In genomic region chr13:45508495-45508894, GRCm38 (mm10) we compare ENCODE assay signal across 8 mouse cellular contexts. TPM values are rescaled to one million over a fixed set of nuclear protein-coding genes. Genes with fewer than 3 reads are reported as not detected.
DNase-seq lines count a peak whose midpoint lies in the region; ATAC-seq and TF ChIP-seq lines count a peak whose summit lies in the region.

No protein-coding gene starts in this region.

- DNase-seq in ES-CJ7 (ENCODE audit: low read depth, low spot score) = peak; percentile 34
- peak; percentile 81 for DNase-seq in brain, embryonic 14.5 days (ENCODE audit: low read depth)
- DNase-seq in kidney, postnatal 25 days = peak; percentile 82 to 91
- peak; percentile 73 for DNase-seq in liver, embryonic 13.5 days
- no peak for DNase-seq in natural killer cell, adult 2 months (ENCODE audit: low spot score in 2 of 2)

- H3K27ac ChIP-seq in forebrain, embryonic 12.5 days = no peak overlapping the region
- peak overlapping the region; percentile 98 for H3K27ac ChIP-seq in heart, embryonic 16.5 days (ENCODE audit: low read length)
- H3K27ac ChIP-seq in liver, embryonic 13.5 days = peak overlapping the region; percentile 97
- peak overlapping the region; percentile 75 for H3K27ac ChIP-seq in neural tube, embryonic 15.5 days (replicated peaks)

- peak; percentile 22 for ATAC-seq in forebrain, embryonic 12.5 days (ENCODE audit: low FRiP score)
- ATAC-seq in heart, embryonic 16.5 days (replicated peaks; ENCODE audit: extremely low read depth, insufficient read depth, low FRiP score) = peak; percentile 60
- peak; percentile 41 for ATAC-seq in liver, embryonic 13.5 days (ENCODE audit: low read depth)
- ATAC-seq in neural tube, embryonic 15.5 days (ENCODE audit: low FRiP score) = peak; percentile 52

- TF ChIP-seq POLR2A in brain, embryonic 14.5 days (IDR thresholded peaks at IDR 0.05; ENCODE audit: borderline replicate concordance, extremely low read depth, insufficient read depth, insufficient read length, poor library complexity, severe bottlenecking) = no peak

- peak; percentile 32; the same call in 1 of the 2 replicates for TF ChIP-seq CTCF in brain, embryonic 14.5 days (IDR thresholded peaks at IDR 0.05; ENCODE audit: borderline replicate concordance, extremely low read depth, insufficient read depth, insufficient read length)

- peaks cover 15% of the 10 kb centered on the region for H3K4me1 ChIP-seq in forebrain, embryonic 12.5 days
- H3K4me1 ChIP-seq in heart, embryonic 16.5 days (ENCODE audit: control insufficient read depth, insufficient read depth, low read length) = peaks cover 47% of the 10 kb centered on the region
- H3K4me1 ChIP-seq in liver, embryonic 13.5 days (replicated peaks) = peaks cover 76% of the 10 kb centered on the region
- H3K4me1 ChIP-seq in neural tube, embryonic 15.5 days = peaks cover 30% of the 10 kb centered on the region

- H3K36me3 ChIP-seq in forebrain, embryonic 12.5 days (replicated peaks) = no peaks in the 10 kb centered on the region
- H3K36me3 ChIP-seq in heart, embryonic 16.5 days (ENCODE audit: control insufficient read depth, insufficient read depth) = no peaks in the 10 kb centered on the region
- H3K36me3 ChIP-seq in liver, embryonic 13.5 days = peaks cover 17% of the 10 kb centered on the region
- no peaks in the 10 kb centered on the region for H3K36me3 ChIP-seq in neural tube, embryonic 15.5 days

- peak overlapping the region; percentile 53 for H3K4me3 ChIP-seq in forebrain, embryonic 12.5 days (replicated peaks)
- H3K4me3 ChIP-seq in heart, embryonic 16.5 days (ENCODE audit: low read length) = peak overlapping the region; percentile 79
- H3K4me3 ChIP-seq in liver, embryonic 13.5 days (replicated peaks) = peak overlapping the region; percentile 78
- H3K4me3 ChIP-seq in neural tube, embryonic 15.5 days (replicated peaks) = peak overlapping the region; percentile 49

- H3K4me2 ChIP-seq in forebrain, embryonic 12.5 days = peak overlapping the region; percentile 76
- peak overlapping the region; percentile 89 for H3K4me2 ChIP-seq in heart, embryonic 16.5 days (ENCODE audit: low read depth, low read length)
- peak overlapping the region; percentile 73 for H3K4me2 ChIP-seq in liver, embryonic 13.5 days
- H3K4me2 ChIP-seq in neural tube, embryonic 15.5 days = peak overlapping the region; percentile 74

- H3K9ac ChIP-seq in forebrain, embryonic 12.5 days = peak overlapping the region; percentile 56
- H3K9ac ChIP-seq in heart, embryonic 16.5 days (ENCODE audit: low read length) = peak overlapping the region; percentile 89
- peak overlapping the region; percentile 94 for H3K9ac ChIP-seq in liver, embryonic 13.5 days
- peak overlapping the region; percentile 57 for H3K9ac ChIP-seq in neural tube, embryonic 15.5 days (replicated peaks)

- H3K27me3 ChIP-seq in forebrain, embryonic 12.5 days = peaks cover 47% of the 10 kb centered on the region
- no peaks in the 10 kb centered on the region for H3K27me3 ChIP-seq in heart, embryonic 16.5 days (ENCODE audit: control insufficient read depth, insufficient read depth, low read length)
- no peaks in the 10 kb centered on the region for H3K27me3 ChIP-seq in liver, embryonic 13.5 days
- no peaks in the 10 kb centered on the region for H3K27me3 ChIP-seq in neural tube, embryonic 15.5 days (replicated peaks)

- 2% methylated on average over 8 of the region's 8 CpGs for WGBS in forebrain, embryonic 12.5 days
- 2% methylated on average over 8 of the region's 8 CpGs for WGBS in heart, embryonic 16.5 days
- 0% methylated on average over 8 of the region's 8 CpGs for WGBS in liver, embryonic 13.5 days (ENCODE audit: insufficient replicate concordance)
- 4% methylated on average over 8 of the region's 8 CpGs for WGBS in neural tube, embryonic 15.5 days

- no peaks in the 10 kb centered on the region for H3K9me3 ChIP-seq in forebrain, embryonic 12.5 days
- no peaks in the 10 kb centered on the region for H3K9me3 ChIP-seq in heart, embryonic 16.5 days (replicated peaks; ENCODE audit: control insufficient read depth, low read length)
- no peaks in the 10 kb centered on the region for H3K9me3 ChIP-seq in liver, embryonic 13.5 days (replicated peaks)
- no peaks in the 10 kb centered on the region for H3K9me3 ChIP-seq in neural tube, embryonic 15.5 days (replicated peaks)

RNA-seq across cellular contexts. Expression of gene Gmpr, which starts 1.3 kb away (rescaled TPM):
- 16.8 and 19.9 TPM in 2 replicates for polyA plus RNA-seq in brain, embryonic 14.5 days (2012; rRNA removed)
- polyA plus RNA-seq in forebrain, embryonic 12.5 days (2016; fragmentation: Nextera tagmentation; extraction: Ambion mirVana) = 13.6 and 14.4 TPM in 2 replicates
- 213 and 219 TPM in 2 replicates for polyA plus RNA-seq in heart, embryonic 16.5 days (2015; fragmentation: Nextera tagmentation; extraction: Ambion mirVana)
- polyA plus RNA-seq in liver, embryonic 13.5 days (2015; fragmentation: Nextera tagmentation; extraction: Ambion mirVana) = 352 and 354 TPM in 2 replicates
- polyA plus RNA-seq in neural tube, embryonic 15.5 days (2015; fragmentation: Nextera tagmentation; extraction: Ambion mirVana) = 49.8 and 64.3 TPM in 2 replicates

Comparison
In these comparisons a context has a peak if more than half of its experiments do, and no peak if none do; other contexts are left out.
1. DNase-seq: peak in ES-CJ7 (single experiment), brain, embryonic 14.5 days (single experiment), kidney, postnatal 25 days (2 of 2) and liver, embryonic 13.5 days (single experiment); none in natural killer cell, adult 2 months (0 of 2).
2. Peak in every context shown above with its lines, with median percentiles within 50 percentile points of each other: ATAC-seq, H3K4me2 ChIP-seq, H3K4me3 ChIP-seq and H3K9ac ChIP-seq.